Mouse (Mus musculus) heart, embryonic 14.5 days (tissue): ENCODE data around the gene Sec22b. TPM values are rescaled to one million over a fixed set of nuclear protein-coding genes. Genes with fewer than 3 reads are reported as not detected.

Experiments used
- ATAC-seq: fragments of 200-750 bp; cut with Nextera tagmentation; 2 replicates; pipeline ENCODE4 v1.8.0; 2017; ENCODE audit warnings: low read depth, moderate TSS enrichment; ENCODE audit not compliant: insufficient number of reproducible peaks, insufficient read depth, low FRiP score
- H3K27ac ChIP-seq, 2 experiments: fragments of 200-500 bp in 1 of 2; fragments of 300-500 bp in 1 of 2; sonication (generic) in 1 of 2; replicated peaks in 1 of 2; 2 replicates each; pipeline ENCODE4 v1.5.1; 2012 to 2014; ENCODE audit warnings: low read depth in 2 of 2, low read length in 2 of 2, control low read depth in 1 of 2, mild to moderate bottlenecking in 1 of 2, mixed read lengths in 1 of 2; ENCODE audit not compliant: control insufficient read depth in 1 of 2, insufficient read depth in 1 of 2
- H3K27me3 ChIP-seq: fragments of 300-500 bp; sonication (generic); 2 replicates; pipeline ENCODE4 v1.6.1; 2014; ENCODE audit warnings: mild to moderate bottlenecking, low read length, control low read depth; ENCODE audit not compliant: control insufficient read depth, insufficient read depth
- H3K36me3 ChIP-seq: fragments of 300-500 bp; sonication (generic); 2 replicates; pipeline ENCODE4 v1.6.1; 2014; ENCODE audit warnings: mild to moderate bottlenecking, control low read depth, low read length, mixed read lengths; ENCODE audit not compliant: control insufficient read depth, insufficient read depth
- H3K4me1 ChIP-seq, 2 experiments: fragments of 200-500 bp in 1 of 2; fragments of 300-500 bp in 1 of 2; sonication (generic) in 1 of 2; 2 replicates each; pipeline ENCODE4 v1.6.1; 2012 to 2014; ENCODE audit warnings: low read length in 2 of 2, control low read depth in 1 of 2, mixed read lengths in 1 of 2; ENCODE audit not compliant: control insufficient read depth in 2 of 2, insufficient read depth in 2 of 2
- H3K4me2 ChIP-seq: fragments of 300-500 bp; sonication (generic); 2 replicates; pipeline ENCODE4 v1.6.1; 2014; ENCODE audit warnings: mild to moderate bottlenecking, low read length
- H3K4me3 ChIP-seq, 2 experiments: fragments of 200-500 bp in 1 of 2; fragments of 300-500 bp in 1 of 2; sonication (generic) in 1 of 2; 2 replicates each; pipeline ENCODE4 v1.5.1; 2012 to 2014; ENCODE audit warnings: low read length in 2 of 2, mild to moderate bottlenecking in 2 of 2, control low read depth in 1 of 2, low read depth in 1 of 2, moderate library complexity in 1 of 2; ENCODE audit not compliant: control insufficient read depth in 1 of 2, insufficient read depth in 1 of 2
- H3K9ac ChIP-seq: fragments of 300-500 bp; sonication (generic); 2 replicates; pipeline ENCODE4 v1.6.1; 2014; ENCODE audit warnings: mild to moderate bottlenecking, low read length
- H3K9me3 ChIP-seq: fragments of 300-500 bp; sonication (generic); 2 replicates; pipeline ENCODE4 v1.6.1; 2016; ENCODE audit warnings: low read length, control low read depth; ENCODE audit not compliant: control insufficient read depth
- WGBS: fragments of 180-500 bp; shearing (Covaris S2); extraction: QIAGEN DNeasy Blood & Tissue Kit; methylation state at CpG from one replicate; pipeline ENCODE4 v1.1.7; 2014; 5-methylcytosine and 5-hydroxymethylcytosine counted together
- polyA plus RNA-seq: library from polyadenylated mRNA; unstranded; fragments of >200 nt; fragmentation: Nextera tagmentation; extraction: Ambion mirVana; gene quantifications from 2 replicates; pipeline ENCODE4 v1.2.1, GENCODE M21; 2014

Sec22b gene
- polyA plus RNA-seq, 1 experiment from 2014 or later = 136 TPM

DNA sequence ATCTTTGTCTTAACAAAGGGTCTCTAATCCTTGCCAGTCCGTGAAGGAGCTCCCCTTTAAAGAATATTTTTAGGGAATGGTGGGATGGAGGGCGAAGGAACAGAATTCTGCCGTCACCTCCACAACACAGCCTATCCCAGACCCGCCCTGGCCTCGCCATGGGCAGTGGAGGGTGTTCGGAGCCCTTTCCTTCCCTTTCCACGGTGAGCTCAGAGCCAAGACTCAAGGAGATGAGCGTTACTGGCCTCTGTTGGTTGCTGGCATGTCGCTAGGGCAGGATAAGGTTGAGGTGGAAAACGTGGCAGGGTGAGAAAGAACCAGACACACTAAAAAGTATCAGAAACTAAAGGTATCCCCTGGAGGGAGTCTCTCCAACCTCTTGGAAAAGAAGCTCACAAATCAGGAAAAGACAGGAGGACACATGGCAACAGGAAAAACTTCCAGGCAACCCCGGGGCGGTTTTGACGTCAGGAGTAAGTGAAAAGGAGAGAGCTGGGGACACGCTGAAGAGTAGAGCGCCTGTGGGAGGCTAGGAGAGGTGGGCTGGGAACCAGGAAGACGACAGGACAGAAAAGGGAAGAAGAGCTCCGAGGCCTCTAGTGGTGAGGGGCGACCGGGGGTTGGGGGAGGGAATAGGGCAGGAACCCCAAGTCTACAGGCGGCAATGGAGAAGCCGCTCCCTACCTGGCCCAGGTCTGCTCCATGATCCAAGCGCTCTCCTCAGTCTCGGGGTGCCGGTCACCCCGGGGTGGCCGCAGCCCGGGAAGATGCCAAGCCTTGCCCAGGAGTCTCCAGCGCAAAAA lies 33.6 kb upstream of the Sec22b start:
- peak overlapping the region; percentile 96 for H3K9ac ChIP-seq
- no peaks in the 10 kb centered on the region for H3K27me3 ChIP-seq
- 2% methylated on average over 28 of the region's 28 CpGs for WGBS
- peaks cover 13 to 28% of the 10 kb centered on the region in 2 experiments for H3K4me1 ChIP-seq
- no peaks in the 10 kb centered on the region for H3K9me3 ChIP-seq
- peak overlapping the region; percentile 85 for H3K4me2 ChIP-seq
- H3K4me3 ChIP-seq = peak overlapping the region; percentile 80 to 82
- peak overlapping the region; percentile 86 to 98 for H3K27ac ChIP-seq
- no peak for ATAC-seq
- no peaks in the 10 kb centered on the region for H3K36me3 ChIP-seq

DNA sequence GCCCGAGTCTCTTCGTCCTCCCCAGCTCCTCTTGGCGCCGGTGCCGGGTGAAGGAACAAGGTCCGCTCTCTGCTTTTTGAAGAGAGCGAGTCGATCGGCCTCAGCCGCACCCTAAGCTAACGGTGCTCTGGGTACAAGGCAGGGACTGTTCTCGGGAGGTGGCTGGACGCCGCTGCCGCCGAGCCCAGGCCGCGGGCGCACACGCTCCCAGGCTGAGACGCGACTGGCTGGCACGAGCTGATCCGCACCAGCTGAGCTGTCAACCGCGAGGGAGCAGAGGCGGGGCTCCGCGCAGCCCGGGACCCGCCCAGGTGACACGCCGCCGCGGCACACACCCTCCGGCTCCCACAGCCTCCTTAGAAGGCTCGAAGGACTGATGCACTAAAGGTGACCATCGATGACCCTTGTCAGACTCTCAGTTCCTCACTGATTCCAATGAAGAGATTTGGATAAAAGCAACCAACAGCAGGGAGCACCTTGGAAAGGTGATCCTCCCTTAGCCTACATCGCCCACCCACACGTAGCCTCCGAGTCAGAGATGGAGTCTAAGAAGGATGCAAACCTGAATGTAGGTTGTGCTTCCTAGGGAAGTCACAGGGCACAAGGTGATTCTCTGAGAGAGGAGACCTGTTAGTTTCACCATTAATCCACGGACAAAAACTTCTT lies 32.8 kb upstream of the Sec22b start:
- Histone ChIP-seq H3K4me3 (peak overlapping the region; percentile 80 to 82), H3K4me2 (peak overlapping the region; percentile 85), H3K4me1 (peaks cover 13 to 28% of the 10 kb centered on the region in 2 experiments), H3K9me3 (no peaks in the 10 kb centered on the region), H3K27me3 (no peaks in the 10 kb centered on the region), H3K36me3 (no peaks in the 10 kb centered on the region), H3K9ac (peak overlapping the region; percentile 96), H3K27ac (peak overlapping the region; percentile 97 to 98)
- ATAC-seq = peak; percentile 88
- WGBS = 3% methylated on average over 42 of the region's 42 CpGs

DNA sequence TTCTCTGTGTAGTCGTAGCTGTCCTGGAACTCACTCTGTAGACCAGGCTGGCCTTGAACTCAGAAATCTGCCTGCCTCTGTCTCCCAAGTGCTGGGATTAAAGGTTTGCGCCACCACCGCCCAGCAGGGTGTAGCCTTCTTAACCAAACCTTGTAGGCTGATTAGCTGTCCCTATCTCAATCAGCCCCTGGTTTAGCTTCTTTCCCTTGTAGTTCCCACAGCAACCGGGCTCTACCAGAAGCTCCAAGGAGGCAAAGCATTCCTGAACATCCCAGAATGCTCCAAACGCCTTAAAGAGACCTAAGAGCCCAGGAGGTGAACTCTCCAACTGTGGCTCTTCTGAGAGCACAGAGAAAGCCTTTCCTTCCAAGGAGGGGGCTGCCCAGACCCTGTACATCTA lies 32.3 kb upstream of the Sec22b start:
- H3K27me3 ChIP-seq = no peaks in the 10 kb centered on the region
- H3K4me2 ChIP-seq = peak overlapping the region; percentile 85
- WGBS = 36% methylated on average over 5 of the region's 5 CpGs
- H3K9ac ChIP-seq = peak overlapping the region; percentile 96; the same call in 1 of the 2 replicates
- H3K36me3 ChIP-seq = no peaks in the 10 kb centered on the region
- no peak overlapping the region for H3K4me3 ChIP-seq
- H3K27ac ChIP-seq = peak overlapping the region; percentile 97 to 98
- H3K4me1 ChIP-seq = peaks cover 13 to 28% of the 10 kb centered on the region in 2 experiments
- H3K9me3 ChIP-seq = no peaks in the 10 kb centered on the region
- no peak for ATAC-seq

DNA sequence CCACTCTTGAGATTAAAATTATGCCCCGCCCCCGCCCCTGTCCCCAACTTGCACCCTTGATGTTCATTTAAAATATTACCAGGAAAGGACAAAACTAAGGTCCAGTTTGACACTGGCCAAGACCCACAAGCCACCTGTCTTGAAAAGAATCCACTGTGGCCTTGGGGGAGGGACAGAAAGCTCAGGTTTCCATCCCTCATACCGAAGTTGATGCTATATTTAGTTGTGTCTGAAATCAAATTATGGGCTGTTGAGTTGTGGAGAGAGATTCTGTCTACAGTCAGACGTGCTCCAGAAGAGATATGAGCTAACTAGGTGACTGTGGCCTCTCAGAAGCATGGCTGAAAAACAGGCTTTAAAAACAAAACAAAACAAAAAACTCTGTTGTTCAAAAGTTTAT lies 31.3 kb upstream of the Sec22b start:
- H3K9ac ChIP-seq = peak overlapping the region; percentile 60
- H3K4me2 ChIP-seq = peak overlapping the region; percentile 85
- H3K27me3 ChIP-seq = no peaks in the 10 kb centered on the region
- H3K9me3 ChIP-seq = no peaks in the 10 kb centered on the region
- no peaks in the 10 kb centered on the region for H3K36me3 ChIP-seq
- H3K4me1 ChIP-seq = peaks cover 14 to 28% of the 10 kb centered on the region in 2 experiments
- H3K4me3 ChIP-seq = peak overlapping the region in 1 of 2 experiments; percentile 6; a peak in 1 of 4 replicates
- peak overlapping the region; percentile 97 to 98 for H3K27ac ChIP-seq
- WGBS = 28% methylated on average over 4 of the region's 4 CpGs
- peak; percentile 57; the same call in 1 of the 2 replicates for ATAC-seq

DNA sequence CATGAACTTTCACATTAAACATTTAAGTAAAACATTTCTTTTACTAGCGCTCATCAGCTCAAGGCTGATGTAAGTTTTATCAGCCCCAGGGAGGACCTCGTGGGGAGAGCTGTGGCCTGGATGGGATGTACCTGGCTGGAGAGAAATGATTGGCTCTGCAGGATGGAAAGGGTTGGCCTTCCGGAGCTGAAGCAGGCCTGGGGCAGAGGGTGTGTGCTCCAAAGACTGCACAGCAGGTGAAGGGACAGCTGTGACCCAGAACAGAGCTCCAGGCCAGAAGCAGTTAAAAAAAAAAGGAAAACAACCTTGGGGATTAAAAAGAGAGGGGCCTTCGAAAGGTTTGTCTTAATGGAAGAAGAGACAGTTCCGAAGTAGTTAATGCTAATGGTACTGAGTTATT lies 26.2 kb upstream of the Sec22b start:
- no peak overlapping the region for H3K27ac ChIP-seq
- H3K4me2 ChIP-seq = no peak overlapping the region
- no peaks in the 10 kb centered on the region for H3K27me3 ChIP-seq
- WGBS = 33% methylated on average over 5 of the region's 5 CpGs
- ATAC-seq = no peak
- H3K4me3 ChIP-seq = no peak overlapping the region
- H3K9me3 ChIP-seq = no peaks in the 10 kb centered on the region
- H3K4me1 ChIP-seq = peaks cover 0 to 3% of the 10 kb centered on the region in 2 experiments; a peak in 2 of 4 replicates
- H3K9ac ChIP-seq = no peak overlapping the region
- H3K36me3 ChIP-seq = no peaks in the 10 kb centered on the region

DNA sequence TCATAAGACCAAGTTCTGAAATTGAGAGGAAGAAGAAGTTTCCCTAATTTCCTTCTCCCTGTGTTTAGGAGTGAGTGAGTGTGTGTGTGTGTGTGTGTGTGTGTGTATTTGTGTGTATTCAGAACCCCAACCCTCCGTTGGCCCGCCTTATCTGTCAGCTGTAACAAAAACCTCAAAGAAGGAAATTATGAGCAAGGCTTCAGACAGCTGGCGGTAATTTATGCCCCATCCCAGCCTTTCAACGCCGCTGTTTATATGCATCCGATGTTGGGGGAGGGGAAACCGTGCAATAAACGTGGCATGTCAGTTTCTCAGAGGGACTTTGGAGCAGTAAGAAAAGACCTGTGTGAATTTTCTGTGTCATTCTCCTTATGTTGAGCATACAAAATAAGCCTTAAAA lies 24.7 kb upstream of the Sec22b start:
- Histone ChIP-seq H3K9me3 (no peaks in the 10 kb centered on the region), H3K9ac (no peak overlapping the region), H3K4me3 (no peak overlapping the region), H3K27me3 (no peaks in the 10 kb centered on the region), H3K27ac (no peak overlapping the region), H3K36me3 (no peaks in the 10 kb centered on the region), H3K4me2 (no peak overlapping the region), H3K4me1 (peaks cover 0 to 3% of the 10 kb centered on the region in 2 experiments; a peak in 2 of 4 replicates)
- 60% methylated on average over 8 of the region's 8 CpGs for WGBS
- no peak for ATAC-seq

DNA sequence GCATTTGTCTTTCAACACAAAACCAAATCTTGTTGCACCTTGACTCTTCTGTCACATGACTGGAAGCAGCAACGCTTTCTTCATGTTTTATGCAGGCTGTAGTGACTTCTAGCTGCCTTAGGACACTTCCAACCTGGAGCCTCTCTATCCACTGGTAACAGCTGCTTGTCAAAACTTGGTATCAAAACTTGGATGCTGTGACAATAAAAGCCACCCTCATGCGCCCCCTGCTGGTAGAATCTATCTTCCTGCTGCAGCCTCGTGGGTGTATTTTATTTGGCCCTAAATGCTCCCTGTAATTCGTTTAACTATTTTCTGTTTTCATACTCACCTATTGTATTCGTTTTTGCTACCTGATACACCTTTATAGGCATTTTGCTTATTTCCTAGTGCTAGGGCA lies 21.8 kb upstream of the Sec22b start:
- no peak for ATAC-seq
- Histone ChIP-seq H3K4me1 (peaks cover 0 to 3% of the 10 kb centered on the region in 2 experiments; a peak in 2 of 4 replicates), H3K9ac (no peak overlapping the region), H3K27ac (no peak overlapping the region), H3K27me3 (no peaks in the 10 kb centered on the region), H3K4me3 (no peak overlapping the region), H3K4me2 (no peak overlapping the region), H3K36me3 (no peaks in the 10 kb centered on the region), H3K9me3 (no peaks in the 10 kb centered on the region)
- 14% methylated on average over 5 of the region's 5 CpGs for WGBS
